Mouse (Mus musculus) MEL (cell line): ENCODE data around the gene Ms4a18.

Source experiments
- CTCF ChIP-seq, 3 experiments: IDR thresholded peaks in 2 of 3; conservative IDR thresholded peaks in 1 of 3; 2 replicates each; pipeline ENCODE4 v1.5.1; 2011 to 2012; ENCODE audit warnings: low read length in 3 of 3, low read depth in 2 of 3, mild to moderate bottlenecking in 2 of 3, improper control_type of control experiment in 1 of 3, inconsistent platforms in 1 of 3, mixed read lengths in 1 of 3, moderate library complexity in 1 of 3; ENCODE audit not compliant: control insufficient read depth in 1 of 3, insufficient read depth in 1 of 3, poor library complexity in 1 of 3, severe bottlenecking in 1 of 3
- EP300 ChIP-seq, 2 experiments: IDR thresholded peaks; 2 replicates each; pipeline ENCODE4 v1.6.1; 2011; ENCODE audit warnings: improper control_type of control experiment in 2 of 2, low read length in 2 of 2, low read depth in 1 of 2, mild to moderate bottlenecking in 1 of 2
- ETS1 ChIP-seq: IDR thresholded peaks from 2 replicates; pipeline ENCODE4 v1.6.1; 2012; ENCODE audit warnings: low read depth, mild to moderate bottlenecking, inconsistent platforms, low read length, improper control_type of control experiment, moderate library complexity
- GABPA ChIP-seq: IDR thresholded peaks from 2 replicates; pipeline ENCODE4 v1.6.1; 2012; ENCODE audit warnings: low read depth, mild to moderate bottlenecking, inconsistent platforms, low read length, improper control_type of control experiment, moderate library complexity
- GATA1 ChIP-seq: IDR thresholded peaks from 2 replicates; pipeline ENCODE4 v1.6.1; 2011; ENCODE audit warnings: low read depth, low read length, improper control_type of control experiment
- HCFC1 ChIP-seq: IDR thresholded peaks from 2 replicates; pipeline ENCODE4 v1.6.1; 2012; ENCODE audit warnings: low read depth, mild to moderate bottlenecking, inconsistent platforms, low read length, improper control_type of control experiment, moderate library complexity
- MXI1 ChIP-seq: IDR thresholded peaks from 2 replicates; pipeline ENCODE4 v1.6.1; 2011; ENCODE audit warnings: mild to moderate bottlenecking, low read depth, low read length, improper control_type of control experiment
- MYB ChIP-seq: IDR thresholded peaks from 2 replicates; pipeline ENCODE4 v1.6.1; 2011; ENCODE audit warnings: mild to moderate bottlenecking, low read depth, low read length, improper control_type of control experiment
- POLR2AphosphoS2 ChIP-seq: IDR thresholded peaks from 2 replicates; pipeline ENCODE4 v1.6.1; 2011; ENCODE audit warnings: low read length, improper control_type of control experiment
- SIN3A ChIP-seq: IDR thresholded peaks from 2 replicates; pipeline ENCODE4 v1.6.1; 2012; ENCODE audit warnings: low read length, improper control_type of control experiment, inconsistent platforms
- TBP ChIP-seq: IDR thresholded peaks from 2 replicates; pipeline ENCODE4 v1.8.0; 2011; ENCODE audit warnings: low read depth, low read length, improper control_type of control experiment
- ZC3H11A ChIP-seq: IDR thresholded peaks from 2 replicates; pipeline ENCODE4 v1.6.1; 2012; ENCODE audit warnings: low read depth, mild to moderate bottlenecking, inconsistent platforms, low read length, improper control_type of control experiment
- ZKSCAN1 ChIP-seq: IDR thresholded peaks from 2 replicates; pipeline ENCODE4 v1.6.1; 2012; ENCODE audit warnings: low read depth, mild to moderate bottlenecking, inconsistent platforms, low read length, improper control_type of control experiment, moderate library complexity

DNA sequence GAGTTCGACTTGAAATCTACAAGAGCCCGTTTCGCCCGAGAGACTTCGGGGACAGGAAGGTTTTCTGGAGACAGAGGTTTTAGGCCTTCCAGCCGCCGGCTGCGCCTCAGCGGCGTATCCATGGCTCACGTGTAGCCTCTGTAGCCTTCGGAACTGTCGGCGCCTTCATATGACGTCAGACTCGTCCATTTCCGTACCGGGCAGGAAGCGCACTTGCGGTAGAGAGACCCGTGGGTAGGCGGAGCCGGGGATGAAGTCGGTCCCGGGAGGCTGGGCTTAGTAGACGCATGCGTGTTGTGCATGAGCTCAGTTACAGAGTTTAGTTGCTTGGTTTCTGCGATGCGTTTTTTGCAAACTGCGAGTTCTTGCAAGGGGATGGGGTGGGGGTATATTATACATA lies 68.7 kb downstream of the Ms4a18 start, which contains the start of gene Ccdc86:
- TF ChIP-seq SIN3A (peak; percentile 100), HCFC1 (peak; percentile 94), CTCF (IDR thresholded peaks at IDR 0.05 in 2 of 3, conservative IDR thresholded peaks at IDR 0.05 in 1 of 3; ENCODE audit: control insufficient read depth in 1 of 3, insufficient read depth in 1 of 3, low read depth in 2 of 3, low read length in 3 of 3, poor library complexity in 1 of 3, severe bottlenecking in 1 of 3) (no peak), EP300 (IDR thresholded peaks at IDR 0.05; ENCODE audit: low read depth in 1 of 2, low read length in 2 of 2) (no peak), GABPA (no peak), MYB (no peak), POLR2AphosphoS2 (peak; percentile 57; the same call in 1 of the 2 replicates), TBP (peak; percentile 75), ZKSCAN1 (no peak), ZC3H11A (no peak), ETS1 (peak; percentile 27; the same call in 1 of the 2 replicates), MXI1 (peak; percentile 100), GATA1 (no peak)
